Mouse (Mus musculus): ENCODE data around the gene Fgd1. TPM values are rescaled to one million over a fixed set of nuclear protein-coding genes. Genes with fewer than 3 reads are reported as not detected.

The Fgd1 gene
- polyA plus RNA-seq, 1 experiment from 2014 or later: 11.1 TPM

DNA sequence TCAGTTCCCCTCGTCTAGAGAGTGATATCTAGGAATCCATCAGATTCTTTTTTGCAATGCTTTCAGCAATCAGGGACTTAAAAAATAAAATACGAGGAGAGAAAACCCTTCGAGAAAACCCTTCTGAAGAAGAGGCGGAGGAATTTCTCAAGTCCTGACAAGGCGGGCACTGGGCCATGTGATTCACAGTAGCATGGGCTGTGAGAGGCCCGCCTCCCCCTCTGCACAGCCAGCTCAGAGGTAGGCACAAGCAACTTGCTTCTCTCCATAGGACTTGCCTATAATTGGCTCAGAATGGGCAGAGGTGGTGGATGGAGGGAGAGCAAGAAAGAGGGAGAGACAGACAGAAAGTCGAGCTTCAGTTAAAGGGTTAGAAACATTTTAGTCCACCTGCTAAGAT lies 4.4 kb downstream of the Fgd1 start:
- peak overlapping the region; percentile 68 for H3K4me2 ChIP-seq
- no peak overlapping the region for H3K27ac ChIP-seq
- ATAC-seq (ENCODE audit: low FRiP score): no peak
- no peaks in the 10 kb centered on the region for H3K27me3 ChIP-seq
- H3K9me3 ChIP-seq: no peaks in the 10 kb centered on the region; the same call in 1 of the 2 replicates
- peaks cover 37% of the 10 kb centered on the region for H3K4me1 ChIP-seq (replicated peaks)
- no peak overlapping the region for H3K9ac ChIP-seq
- no peaks in the 10 kb centered on the region for H3K36me3 ChIP-seq
- WGBS: 67% methylated on average over 7 of the region's 7 CpGs
- no peak overlapping the region for H3K4me3 ChIP-seq

DNA sequence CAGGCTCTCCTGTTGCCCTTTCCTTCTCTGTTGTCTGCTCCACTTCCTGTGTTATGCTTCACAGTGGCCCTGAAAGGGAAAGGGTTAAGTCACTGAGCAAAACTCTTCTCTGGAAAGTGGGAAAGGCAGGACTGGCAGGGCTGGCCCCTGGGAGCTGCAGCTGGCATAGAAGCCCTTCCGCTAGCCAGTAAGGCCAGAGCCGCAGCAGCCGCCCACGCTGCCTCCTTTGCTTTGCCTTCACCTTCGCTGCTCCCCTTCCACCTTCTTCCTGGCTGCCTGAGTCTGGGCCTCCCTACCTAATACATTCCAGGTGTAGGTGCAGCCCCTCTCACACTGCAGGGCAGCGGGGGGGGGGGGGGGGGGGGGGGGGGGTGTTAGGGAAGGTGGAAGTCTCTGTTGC lies 8.5 kb downstream of the Fgd1 start:
- H3K27me3 ChIP-seq: no peaks in the 10 kb centered on the region
- ATAC-seq (ENCODE audit: low FRiP score): no peak; the same call in 1 of the 2 replicates
- H3K4me3 ChIP-seq: no peak overlapping the region
- peaks cover 24% of the 10 kb centered on the region for H3K4me1 ChIP-seq (replicated peaks)
- no CpG with 5 or more reads among the region's 6 CpGs for WGBS
- no peak overlapping the region for H3K9ac ChIP-seq
- no peak overlapping the region for H3K4me2 ChIP-seq
- no peak overlapping the region for H3K27ac ChIP-seq
- no peaks in the 10 kb centered on the region for H3K9me3 ChIP-seq
- H3K36me3 ChIP-seq: no peaks in the 10 kb centered on the region

DNA sequence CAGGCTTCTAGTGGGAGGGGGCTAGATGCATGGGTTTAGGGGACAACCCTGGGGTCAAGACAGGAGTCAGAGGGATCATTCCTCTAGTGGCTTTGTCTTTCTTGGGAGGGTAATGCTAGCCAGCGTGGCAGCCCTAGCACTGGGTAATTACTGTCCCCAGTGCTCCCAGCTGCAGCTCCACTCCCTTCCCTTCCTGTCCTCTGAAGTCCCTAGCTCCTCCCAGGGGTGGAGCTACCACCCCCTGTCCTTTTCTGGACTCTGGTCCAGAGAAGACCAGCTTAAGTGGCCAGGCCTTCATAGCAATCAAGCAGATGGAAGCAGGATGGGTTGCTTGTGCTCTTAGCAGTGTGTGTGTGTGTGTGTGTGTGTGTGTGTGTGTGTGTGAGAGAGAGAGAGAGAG lies 9.6 kb downstream of the Fgd1 start:
- no peaks in the 10 kb centered on the region for H3K27me3 ChIP-seq
- no peak overlapping the region for H3K27ac ChIP-seq
- 9% methylated on average over 1 of the region's 1 CpGs for WGBS

DNA sequence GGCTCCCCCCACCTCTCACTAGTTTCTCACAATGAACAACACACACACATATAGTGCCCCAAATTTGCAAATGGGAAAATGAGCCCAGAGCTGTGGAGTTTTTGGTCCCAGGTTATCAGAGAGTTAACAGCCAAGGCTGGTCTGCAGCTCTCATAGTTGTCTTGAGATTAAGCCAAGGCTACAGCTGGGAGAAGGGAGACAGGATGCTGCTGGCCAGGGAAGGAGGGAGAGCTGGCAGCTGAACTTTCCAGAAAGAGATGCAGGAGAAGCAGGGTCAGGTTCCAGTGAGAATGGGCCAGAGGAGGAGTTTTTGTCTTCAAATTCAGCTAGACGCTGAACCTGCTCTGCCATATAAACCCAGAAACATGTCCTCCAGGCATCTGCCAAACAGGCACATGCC lies 13.4 kb downstream of the Fgd1 start:
- Histone ChIP-seq H3K4me1 (replicated peaks) (peaks cover 4% of the 10 kb centered on the region), H3K9ac (no peak overlapping the region), H3K9me3 (no peaks in the 10 kb centered on the region), H3K27ac (no peak overlapping the region), H3K4me3 (no peak overlapping the region), H3K4me2 (no peak overlapping the region), H3K36me3 (no peaks in the 10 kb centered on the region), H3K27me3 (no peaks in the 10 kb centered on the region)
- WGBS: 86% methylated on average over 1 of the region's 1 CpGs
- no peak for ATAC-seq (ENCODE audit: low FRiP score)

More for the DNA sequence above, 9.6 kb downstream of the Fgd1 start:
- no peaks in the 10 kb centered on the region for H3K9me3 ChIP-seq
- no peak for ATAC-seq (ENCODE audit: low FRiP score)
- H3K4me2 ChIP-seq: no peak overlapping the region
- H3K4me1 ChIP-seq (replicated peaks): peaks cover 15% of the 10 kb centered on the region
- no peak overlapping the region for H3K4me3 ChIP-seq
- H3K36me3 ChIP-seq: no peaks in the 10 kb centered on the region
- H3K9ac ChIP-seq: no peak overlapping the region

DNA sequence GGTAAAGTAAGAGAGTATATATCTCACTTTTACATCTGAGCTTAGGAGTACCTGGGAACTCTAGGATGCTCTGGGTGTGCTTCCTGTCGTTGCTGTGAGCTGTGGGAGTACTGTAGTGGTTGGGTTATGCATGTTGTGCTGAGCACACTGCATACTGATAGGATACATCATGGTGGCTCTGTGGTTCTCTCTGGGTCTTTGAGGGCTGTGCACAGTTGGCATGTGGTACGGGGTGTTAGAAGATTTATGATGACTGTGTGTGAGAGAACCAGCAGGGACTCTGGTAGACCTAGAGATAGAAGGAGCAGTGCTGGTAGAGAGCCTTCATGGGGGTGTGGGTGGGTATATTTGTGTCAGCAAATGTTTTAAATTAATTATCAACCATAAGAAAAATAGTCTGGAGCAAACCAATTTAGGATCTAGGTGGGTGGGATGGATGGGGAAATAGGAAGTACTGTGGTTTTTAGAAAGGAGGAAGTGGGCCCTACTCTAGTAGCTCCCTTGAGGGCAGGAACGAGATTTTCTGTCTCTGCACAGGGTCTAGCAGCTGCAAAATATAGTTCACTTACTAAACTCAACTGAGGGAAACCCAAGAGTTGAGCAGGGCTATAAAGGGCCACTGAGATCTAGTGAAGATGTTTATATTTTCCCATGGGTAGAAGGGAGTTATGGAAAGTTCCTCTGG lies 15.8 kb downstream of the Fgd1 start:
- 80% methylated on average over 3 of the region's 3 CpGs for WGBS
- Histone ChIP-seq H3K36me3 (peaks cover 2% of the 10 kb centered on the region; the same call in 1 of the 2 replicates), H3K4me2 (no peak overlapping the region), H3K9me3 (no peaks in the 10 kb centered on the region), H3K27me3 (no peaks in the 10 kb centered on the region), H3K9ac (no peak overlapping the region), H3K4me3 (no peak overlapping the region), H3K27ac (no peak overlapping the region), H3K4me1 (replicated peaks) (no peaks in the 10 kb centered on the region)
- no peak for ATAC-seq (ENCODE audit: low FRiP score)

DNA sequence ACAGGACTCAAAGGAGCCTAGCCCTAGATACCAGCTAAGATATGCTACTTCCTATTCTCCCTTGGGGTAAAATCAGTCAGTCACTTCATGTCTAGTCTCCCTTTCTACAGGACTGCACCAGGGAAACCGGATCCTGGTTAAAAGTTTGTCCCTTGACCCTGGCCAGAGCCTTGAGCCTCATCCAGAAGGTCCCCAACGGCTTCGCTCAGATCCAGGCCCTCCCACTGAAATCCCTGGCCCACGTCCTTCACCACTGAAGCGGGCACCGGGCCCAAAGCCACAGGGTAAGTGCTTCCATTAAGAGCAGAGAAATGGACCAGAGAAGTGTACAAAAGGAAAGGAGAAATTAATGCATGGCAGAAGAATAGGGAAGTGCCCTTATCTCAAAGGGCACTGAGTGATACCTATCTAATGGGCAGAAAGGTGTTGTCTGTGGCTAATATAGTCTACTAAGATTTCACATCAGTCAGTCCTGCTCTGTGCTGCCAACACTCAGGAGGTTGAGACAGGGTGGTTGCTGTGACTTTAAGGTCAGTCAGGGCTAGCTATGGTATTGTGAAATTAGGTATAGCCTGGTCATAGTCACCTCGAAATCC lies 20.2 kb downstream of the Fgd1 start:
- no peaks in the 10 kb centered on the region for H3K9me3 ChIP-seq
- H3K4me3 ChIP-seq: no peak overlapping the region
- H3K36me3 ChIP-seq: peaks cover 33% of the 10 kb centered on the region
- no peak overlapping the region for H3K9ac ChIP-seq
- whole genome bisulfite sequencing: 91% methylated on average over 7 of the region's 7 CpGs
- H3K4me2 ChIP-seq: no peak overlapping the region
- no peak for ATAC-seq (ENCODE audit: low FRiP score)
- H3K27ac ChIP-seq: no peak overlapping the region
- H3K4me1 ChIP-seq (replicated peaks): no peaks in the 10 kb centered on the region
- H3K27me3 ChIP-seq: no peaks in the 10 kb centered on the region

DNA sequence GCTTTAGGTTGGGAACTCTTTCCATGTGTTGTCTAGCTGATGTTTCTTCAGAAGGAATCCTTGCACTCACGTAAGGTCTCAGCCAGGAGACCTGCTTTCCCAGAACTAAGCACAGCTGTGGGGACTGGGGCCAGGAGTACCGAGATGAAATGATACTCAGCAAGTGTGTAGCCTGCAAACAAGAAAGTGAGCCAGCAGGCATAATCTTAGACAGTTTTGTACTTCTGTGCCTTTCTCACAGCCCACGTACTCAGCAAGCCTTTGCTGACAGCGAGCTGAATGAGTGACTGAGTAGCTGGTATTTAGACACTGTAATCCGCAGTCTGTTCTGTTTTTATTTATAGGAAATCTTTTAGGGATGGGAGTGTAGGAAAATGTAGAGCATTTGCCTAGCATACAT lies 21.9 kb downstream of the Fgd1 start:
- Histone ChIP-seq H3K27ac (no peak overlapping the region), H3K4me3 (no peak overlapping the region), H3K9me3 (no peaks in the 10 kb centered on the region), H3K27me3 (no peaks in the 10 kb centered on the region), H3K36me3 (peaks cover 43% of the 10 kb centered on the region), H3K4me2 (no peak overlapping the region), H3K4me1 (replicated peaks) (no peaks in the 10 kb centered on the region), H3K9ac (no peak overlapping the region)
- WGBS: 96% methylated on average over 5 of the region's 5 CpGs
- ATAC-seq (ENCODE audit: low FRiP score): no peak

DNA sequence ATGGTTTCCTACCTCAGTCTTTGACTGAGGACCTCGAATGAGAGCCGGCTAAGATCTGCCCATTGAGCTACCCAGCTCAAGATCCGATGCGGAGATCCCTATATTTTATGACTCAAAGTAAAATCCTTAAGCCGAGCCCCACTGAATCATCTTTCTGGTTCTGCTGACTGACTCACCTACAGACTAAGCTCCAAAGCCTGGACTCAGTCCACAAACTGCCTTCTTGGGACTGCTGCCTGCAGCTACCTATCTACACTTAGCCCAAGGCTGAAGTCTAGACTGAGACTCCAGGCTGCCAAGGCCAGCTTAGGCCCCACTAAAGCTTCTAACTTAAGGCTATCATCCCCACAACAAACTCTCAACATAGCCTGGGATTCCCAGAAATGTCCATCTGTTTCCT lies 30.1 kb downstream of the Fgd1 start:
- no peak for ATAC-seq (ENCODE audit: low FRiP score)
- H3K4me3 ChIP-seq: no peak overlapping the region
- no peak overlapping the region for H3K4me2 ChIP-seq
- no peaks in the 10 kb centered on the region for H3K27me3 ChIP-seq
- no peak overlapping the region for H3K27ac ChIP-seq
- no peak overlapping the region for H3K9ac ChIP-seq
- H3K9me3 ChIP-seq: no peaks in the 10 kb centered on the region
- peaks cover 53% of the 10 kb centered on the region for H3K36me3 ChIP-seq
- WGBS: 96% methylated on average over 5 of the region's 5 CpGs
- no peaks in the 10 kb centered on the region for H3K4me1 ChIP-seq (replicated peaks)

DNA sequence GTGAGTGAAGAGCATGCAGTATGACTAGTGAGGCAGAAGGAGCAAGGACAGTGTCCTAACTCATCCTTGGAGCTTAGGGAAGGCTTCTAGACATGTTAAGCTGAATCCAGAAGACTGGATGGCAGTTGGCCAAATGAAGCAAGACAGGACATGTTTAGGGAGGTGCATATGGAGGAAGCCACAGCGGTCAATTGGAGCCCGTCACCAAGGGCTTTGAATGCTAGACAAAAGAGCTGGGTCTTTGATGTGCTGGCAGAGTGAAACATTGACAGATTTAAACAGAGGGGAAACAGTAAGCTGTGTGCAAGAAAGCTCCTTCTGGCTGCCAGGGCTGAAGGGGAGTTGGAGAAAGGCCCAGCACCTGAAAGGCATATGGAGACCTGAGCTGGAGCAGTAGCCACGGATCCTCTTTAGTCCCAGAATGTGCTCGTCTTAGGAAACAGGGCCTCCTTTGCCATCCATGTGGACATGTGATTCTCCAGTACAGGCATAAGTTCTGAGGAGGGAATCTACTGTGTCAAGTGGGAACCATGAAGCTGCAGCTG lies 31.1 kb downstream of the Fgd1 start:
- ATAC-seq (ENCODE audit: low FRiP score): no peak

DNA sequence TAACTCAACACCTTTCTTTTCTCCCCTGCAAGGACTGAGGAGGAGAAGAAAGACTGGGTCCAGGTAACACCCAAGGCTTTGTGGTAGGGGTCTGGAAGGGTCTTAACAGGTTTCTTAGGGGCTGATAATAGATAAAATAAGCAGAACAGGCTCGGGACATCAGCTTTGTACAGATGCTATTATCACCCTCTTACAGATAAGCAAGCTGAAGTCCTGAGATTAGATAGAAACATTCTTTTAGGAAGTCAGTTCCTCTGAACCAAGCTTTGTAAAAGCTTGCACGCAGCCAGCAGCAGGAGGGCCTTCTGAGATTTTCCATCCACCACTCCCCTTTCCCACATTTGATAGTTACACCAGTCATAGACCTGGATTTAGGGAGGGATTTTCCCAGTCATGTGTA lies 39.6 kb downstream of the Fgd1 start:
- WGBS: 89% methylated on average over 2 of the region's 2 CpGs
- no peak for ATAC-seq (ENCODE audit: low FRiP score)
- no peak overlapping the region for H3K4me2 ChIP-seq
- H3K4me1 ChIP-seq (replicated peaks): no peaks in the 10 kb centered on the region
- no peaks in the 10 kb centered on the region for H3K9me3 ChIP-seq
- no peaks in the 10 kb centered on the region for H3K27me3 ChIP-seq
- peaks cover 49% of the 10 kb centered on the region for H3K36me3 ChIP-seq
- H3K27ac ChIP-seq: no peak overlapping the region
- no peak overlapping the region for H3K9ac ChIP-seq
- no peak overlapping the region for H3K4me3 ChIP-seq

More for the DNA sequence above, 31.1 kb downstream of the Fgd1 start:
- Histone ChIP-seq H3K4me3 (no peak overlapping the region), H3K27ac (no peak overlapping the region), H3K36me3 (peaks cover 49% of the 10 kb centered on the region), H3K9ac (no peak overlapping the region), H3K4me1 (replicated peaks) (no peaks in the 10 kb centered on the region), H3K9me3 (no peaks in the 10 kb centered on the region), H3K27me3 (no peaks in the 10 kb centered on the region), H3K4me2 (no peak overlapping the region)
- 61% methylated on average over 4 of the region's 4 CpGs for WGBS

DNA sequence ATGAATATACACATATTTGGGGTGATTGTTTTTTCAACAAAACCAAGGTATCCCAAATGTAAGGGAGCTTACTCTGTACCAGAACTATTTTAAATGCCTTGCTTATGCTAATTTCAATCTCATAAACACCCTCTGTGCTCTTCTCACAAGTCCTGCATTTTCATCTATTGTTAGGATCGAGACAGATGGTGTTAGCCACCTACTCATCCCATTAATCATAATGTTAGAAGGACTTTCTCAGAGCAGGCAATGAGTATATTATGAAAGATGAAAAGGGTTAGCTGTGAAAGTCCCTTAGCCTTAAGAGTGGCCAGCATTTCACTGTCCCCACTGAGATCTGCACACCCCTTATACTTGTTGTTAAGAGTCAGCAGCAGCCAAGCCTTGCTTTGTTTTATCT lies 41.5 kb downstream of the Fgd1 start:
- H3K4me2 ChIP-seq: no peak overlapping the region
- WGBS: 64% methylated on average over 1 of the region's 1 CpGs
- no peaks in the 10 kb centered on the region for H3K4me1 ChIP-seq (replicated peaks)
- no peak overlapping the region for H3K4me3 ChIP-seq
- H3K9me3 ChIP-seq: no peaks in the 10 kb centered on the region
- H3K27ac ChIP-seq: no peak overlapping the region
- peaks cover 42% of the 10 kb centered on the region for H3K36me3 ChIP-seq
- no peak for ATAC-seq (ENCODE audit: low FRiP score)
- H3K27me3 ChIP-seq: no peaks in the 10 kb centered on the region
- no peak overlapping the region for H3K9ac ChIP-seq

DNA sequence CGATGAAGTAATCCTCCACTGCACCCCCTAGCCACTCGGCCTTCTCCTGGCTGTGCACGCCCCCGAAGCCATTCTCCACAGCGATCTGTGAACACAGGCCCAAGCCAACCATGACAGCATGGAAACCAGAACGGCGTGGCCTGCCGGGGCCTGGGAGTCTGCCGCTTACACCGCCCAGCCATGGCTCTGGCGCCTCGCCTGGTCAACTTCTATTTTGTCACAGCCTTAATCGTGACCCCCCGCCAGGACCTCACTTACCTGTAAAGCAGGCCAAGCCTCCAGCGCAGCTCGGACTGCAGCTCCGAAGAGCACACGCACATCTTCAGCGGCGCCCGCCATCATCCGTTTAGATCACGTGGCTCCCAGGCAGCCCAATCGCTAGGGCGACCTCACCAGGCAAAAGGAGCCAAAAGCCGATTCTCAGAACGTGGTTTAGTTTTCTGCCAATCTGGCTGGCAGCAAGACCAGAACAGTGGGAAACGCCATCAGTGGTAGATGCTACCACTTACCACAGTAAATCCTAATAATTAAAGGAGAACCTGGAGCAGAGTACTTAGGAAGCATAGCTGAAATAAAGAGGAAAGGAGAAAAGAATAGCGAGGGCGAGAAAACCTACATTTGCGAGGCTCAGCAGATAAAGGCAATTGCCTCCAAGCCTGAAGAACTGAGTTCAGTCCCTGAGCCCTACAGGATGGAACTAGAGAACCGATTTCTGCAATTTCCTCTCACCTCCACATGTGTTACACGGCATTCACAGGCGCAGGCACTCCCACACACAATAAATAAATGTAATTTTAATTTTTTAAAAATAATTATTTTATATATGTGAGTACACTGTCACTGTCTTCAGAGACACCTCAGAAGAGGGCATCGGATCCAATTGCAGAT lies 50.5 kb downstream of the Fgd1 start, which contains the start of gene Tsr2:
Gene Tsr2 (minus strand): TSS at position 373 of the 888 bp plus-strand sequence.
- ATAC-seq (ENCODE audit: low FRiP score): peak; percentile 93
- peaks cover 8% of the 10 kb centered on the region for H3K4me1 ChIP-seq (replicated peaks)
- H3K27me3 ChIP-seq: peaks cover 4% of the 10 kb centered on the region; the same call in 1 of the 2 replicates
- peak within 1 kb of the TSS; percentile 74 for H3K9ac ChIP-seq
- no peaks in the 10 kb centered on the region for H3K36me3 ChIP-seq
- no peaks in the 10 kb centered on the region for H3K9me3 ChIP-seq
- WGBS: 31% methylated on average over 35 of the region's 35 CpGs
- H3K4me2 ChIP-seq: peak within 1 kb of the TSS; percentile 60
- H3K4me3 ChIP-seq: peak within 1 kb of the TSS; percentile 63
- peak within 1 kb of the TSS; percentile 60; the same call in 1 of the 2 replicates for H3K27ac ChIP-seq
